Mouse (Mus musculus) lung, embryonic 16.5 days (tissue): Measurements from ENCODE around the gene Gpr61. TPM values are rescaled to one million over a fixed set of nuclear protein-coding genes. Genes with fewer than 3 reads are reported as not detected.

Experiments
- ATAC-seq: fragments of 200-750 bp; cut with Nextera tagmentation; 2 replicates; pipeline ENCODE4 v1.8.0; 2017; ENCODE audit warnings: low read depth, mild to moderate bottlenecking, moderate library complexity
- H3K27ac ChIP-seq: fragments of 300-500 bp; sonication (generic); 2 replicates; pipeline ENCODE4 v1.5.1; 2014; ENCODE audit warnings: mild to moderate bottlenecking, control low read depth, low read length
- H3K27me3 ChIP-seq: fragments of 300-500 bp; sonication (generic); 2 replicates; pipeline ENCODE4 v1.6.1; 2014; ENCODE audit warnings: low read depth, low read length, mixed read lengths; ENCODE audit not compliant: control insufficient read depth, insufficient read depth
- H3K36me3 ChIP-seq: fragments of 300-500 bp; sonication (generic); 2 replicates; pipeline ENCODE4 v1.6.1; 2014; ENCODE audit warnings: low read length; ENCODE audit not compliant: control insufficient read depth, insufficient read depth
- H3K4me1 ChIP-seq: fragments of 300-500 bp; sonication (generic); replicated peaks from 2 replicates; pipeline ENCODE4 v1.6.1; 2014; ENCODE audit warnings: low read length, mixed read lengths; ENCODE audit not compliant: control insufficient read depth, insufficient read depth
- H3K4me2 ChIP-seq: fragments of 300-500 bp; sonication (generic); 2 replicates; pipeline ENCODE4 v1.6.1; 2014; ENCODE audit warnings: low read depth, low read length, control low read depth
- H3K4me3 ChIP-seq: fragments of 300-500 bp; sonication (generic); 2 replicates; pipeline ENCODE4 v1.5.1; 2014; ENCODE audit warnings: mild to moderate bottlenecking, low read length, control low read depth
- H3K9ac ChIP-seq: fragments of 300-500 bp; sonication (generic); 2 replicates; pipeline ENCODE4 v1.6.1; 2014; ENCODE audit warnings: low read length, control low read depth
- H3K9me3 ChIP-seq: fragments of 300-500 bp; sonication (generic); 2 replicates; pipeline ENCODE4 v1.6.1; 2016; ENCODE audit warnings: low read length; ENCODE audit not compliant: control insufficient read depth
- WGBS: fragments of 180-500 bp; shearing (Covaris S2); extraction: QIAGEN DNeasy Blood & Tissue Kit; methylation state at CpG from one replicate; pipeline ENCODE4 v1.1.7; 2014; 5-methylcytosine and 5-hydroxymethylcytosine counted together
- polyA plus RNA-seq: library from polyadenylated mRNA; unstranded; fragments of >200 nt; fragmentation: Nextera tagmentation; extraction: Ambion mirVana; gene quantifications from 2 replicates; pipeline ENCODE4 v1.2.1, GENCODE M21; 2015

The Gpr61 gene
- polyA plus RNA-seq, 1 experiment from 2014 or later = 0.04 TPM

DNA sequence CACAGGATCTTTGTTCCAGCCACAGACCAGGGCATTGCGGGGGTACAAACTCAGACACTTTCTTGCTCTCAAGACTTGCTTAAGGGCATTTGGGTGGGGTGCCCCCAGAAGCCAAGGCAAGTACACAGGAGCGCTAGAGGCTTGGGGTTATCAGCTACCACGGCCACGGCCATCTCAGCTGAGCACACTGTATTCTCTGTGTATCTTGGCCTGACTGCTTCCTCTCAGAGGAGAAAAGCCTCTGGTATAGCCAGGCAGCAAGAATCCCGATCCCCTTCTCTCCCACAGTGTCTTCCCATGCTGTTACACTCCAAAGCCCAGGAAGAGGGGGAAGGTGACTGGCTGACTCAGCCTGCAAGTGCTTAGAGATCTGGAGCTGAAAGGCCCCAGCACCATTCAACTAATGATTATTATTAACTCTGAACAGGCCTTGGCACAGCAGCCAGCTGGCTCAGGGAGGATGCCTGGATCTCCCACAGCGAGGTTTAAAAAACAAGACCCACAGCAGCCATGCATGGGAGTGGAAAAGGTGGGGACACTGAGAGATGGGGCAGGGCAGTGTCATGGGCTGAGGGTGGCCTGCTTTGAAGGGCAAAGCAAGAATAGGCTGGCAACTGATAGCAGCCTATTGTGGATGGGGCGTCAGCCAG lies 41.4 kb upstream of the Gpr61 start:
- H3K9ac ChIP-seq = no peak overlapping the region
- 78% methylated on average over 7 of the region's 7 CpGs for WGBS
- no peak for ATAC-seq
- H3K4me3 ChIP-seq = no peak overlapping the region
- no peak overlapping the region for H3K4me2 ChIP-seq
- no peaks in the 10 kb centered on the region for H3K36me3 ChIP-seq
- no peak overlapping the region for H3K27ac ChIP-seq
- H3K27me3 ChIP-seq = no peaks in the 10 kb centered on the region
- H3K4me1 ChIP-seq = peaks cover 13% of the 10 kb centered on the region
- no peaks in the 10 kb centered on the region for H3K9me3 ChIP-seq

DNA sequence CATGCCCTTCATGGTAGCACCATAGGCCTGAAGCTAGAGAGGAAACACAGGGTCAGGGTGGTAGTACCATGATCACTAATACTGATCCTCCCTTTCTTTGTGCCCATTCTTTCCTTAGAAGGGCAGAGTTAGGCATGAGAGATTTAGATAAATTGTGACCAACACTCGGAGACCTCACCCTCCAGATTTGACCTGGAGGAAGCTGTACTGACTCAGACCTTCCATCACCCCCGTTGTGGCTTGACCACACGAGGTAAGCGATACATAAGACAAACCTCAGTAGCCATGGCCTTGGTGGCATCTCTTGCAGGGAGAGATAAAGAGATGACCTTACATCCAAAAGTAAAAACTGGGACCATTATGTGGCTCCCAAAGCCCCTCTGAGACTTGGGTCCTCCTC lies 40.6 kb upstream of the Gpr61 start:
- no peaks in the 10 kb centered on the region for H3K27me3 ChIP-seq
- no peak overlapping the region for H3K4me2 ChIP-seq
- H3K27ac ChIP-seq = no peak overlapping the region
- no peaks in the 10 kb centered on the region for H3K36me3 ChIP-seq
- H3K4me1 ChIP-seq = peaks cover 13% of the 10 kb centered on the region
- no peak overlapping the region for H3K9ac ChIP-seq
- ATAC-seq = no peak
- no peaks in the 10 kb centered on the region for H3K9me3 ChIP-seq
- WGBS = 77% methylated on average over 4 of the region's 4 CpGs
- no peak overlapping the region for H3K4me3 ChIP-seq

DNA sequence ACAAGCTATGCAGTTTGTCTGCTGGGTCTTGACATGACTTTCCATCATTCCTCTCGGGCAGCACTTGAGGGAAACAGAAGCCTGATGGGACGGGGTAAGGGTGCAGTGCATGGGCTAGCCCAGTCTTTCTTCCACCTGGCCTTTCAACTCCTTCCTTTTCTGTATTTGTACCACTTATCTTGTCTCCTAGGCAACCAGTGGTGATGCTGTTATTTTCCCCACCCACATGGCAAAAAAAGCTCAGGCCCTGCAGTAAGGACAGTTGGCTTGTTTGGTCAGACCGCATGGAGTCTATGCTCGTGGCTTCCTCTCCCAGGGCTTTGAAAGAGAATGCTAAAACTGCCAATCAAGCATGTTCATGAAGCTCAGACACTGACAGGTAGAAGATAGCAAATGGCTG lies 39.0 kb upstream of the Gpr61 start:
- no peak for ATAC-seq
- 61% methylated on average over 4 of the region's 4 CpGs for WGBS
- no peak overlapping the region for H3K4me3 ChIP-seq
- no peaks in the 10 kb centered on the region for H3K27me3 ChIP-seq
- H3K36me3 ChIP-seq = no peaks in the 10 kb centered on the region
- H3K4me1 ChIP-seq = peaks cover 17% of the 10 kb centered on the region
- no peak overlapping the region for H3K9ac ChIP-seq
- H3K4me2 ChIP-seq = no peak overlapping the region
- no peak overlapping the region for H3K27ac ChIP-seq
- H3K9me3 ChIP-seq = no peaks in the 10 kb centered on the region

DNA sequence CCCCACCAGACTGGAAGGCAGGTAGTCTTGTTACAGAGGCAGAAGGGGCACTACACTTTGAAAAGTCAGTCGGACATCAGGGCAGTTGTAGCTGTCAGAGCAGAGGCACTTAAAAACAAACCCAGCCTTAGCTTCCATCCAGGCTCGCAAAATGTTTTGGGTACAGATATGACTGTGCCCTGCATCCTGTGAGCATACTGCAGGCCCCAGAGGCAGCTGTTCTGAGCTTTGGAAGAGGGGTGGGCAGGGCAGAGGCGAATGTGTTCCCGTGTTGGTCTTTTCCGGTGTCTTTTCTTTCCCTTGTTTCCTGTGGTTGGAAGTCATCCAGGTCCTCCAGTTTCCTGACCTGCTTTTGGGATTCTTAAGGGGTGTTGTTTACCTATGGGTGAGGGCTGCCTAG lies 35.2 kb upstream of the Gpr61 start:
- peak overlapping the region; percentile 46 for H3K9ac ChIP-seq
- 14% methylated on average over 5 of the region's 5 CpGs for WGBS
- 0 out of 2 replicates have a peak overlapping the region, but pooled peaks have one; percentile 0 for H3K4me3 ChIP-seq
- H3K36me3 ChIP-seq = no peaks in the 10 kb centered on the region
- no peaks in the 10 kb centered on the region for H3K9me3 ChIP-seq
- peaks cover 16% of the 10 kb centered on the region for H3K4me1 ChIP-seq
- H3K27ac ChIP-seq = no peak overlapping the region
- H3K27me3 ChIP-seq = 0 out of 2 replicates have a peak, but pooled peaks cover 3% of the 10 kb centered on the region
- peak overlapping the region; percentile 26 for H3K4me2 ChIP-seq
- ATAC-seq = no peak

DNA sequence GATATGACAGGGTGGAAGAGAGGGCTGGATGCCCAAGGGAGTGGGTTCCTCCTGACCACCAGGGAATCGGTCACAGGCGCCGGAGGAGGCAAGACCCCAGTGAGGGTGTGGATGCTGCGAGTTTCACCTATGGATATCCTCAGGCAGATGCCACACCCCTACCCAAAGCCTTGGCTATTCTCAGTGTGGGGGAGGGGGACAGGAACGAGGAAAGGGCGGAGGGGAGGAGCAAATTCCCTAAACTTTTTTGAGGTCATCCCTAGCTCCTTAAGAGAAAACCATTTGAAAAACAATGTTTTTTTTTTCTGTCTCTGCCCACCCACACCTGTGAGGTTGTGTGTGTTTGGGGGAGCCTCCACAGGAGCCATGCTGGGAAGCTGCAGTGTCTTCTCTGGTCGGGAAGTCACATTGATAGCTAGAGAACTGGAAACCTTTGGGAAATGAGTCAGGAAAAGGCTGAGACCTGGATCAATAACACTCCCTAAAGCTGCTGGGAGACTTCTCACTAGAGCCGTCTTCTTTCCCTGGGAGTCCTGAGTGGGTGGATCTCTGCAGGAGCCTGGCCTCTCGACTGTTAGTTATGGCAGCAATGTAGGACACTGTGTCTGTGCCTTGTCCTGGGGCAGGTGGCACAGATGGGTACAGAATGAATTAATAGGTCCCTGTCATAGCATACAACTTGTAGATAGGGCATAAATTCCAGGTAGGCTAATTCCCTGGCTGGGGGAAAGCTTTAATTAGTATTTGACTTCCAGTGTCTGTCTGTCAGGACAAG lies 34.2 kb upstream of the Gpr61 start:
- Histone ChIP-seq H3K4me2 (no peak overlapping the region), H3K4me1 (peaks cover 16% of the 10 kb centered on the region), H3K27ac (no peak overlapping the region), H3K36me3 (no peaks in the 10 kb centered on the region), H3K9ac (no peak overlapping the region), H3K27me3 (0 out of 2 replicates have a peak, but pooled peaks cover 3% of the 10 kb centered on the region), H3K4me3 (no peak overlapping the region), H3K9me3 (no peaks in the 10 kb centered on the region)
- WGBS = 65% methylated on average over 9 of the region's 9 CpGs
- no peak for ATAC-seq

DNA sequence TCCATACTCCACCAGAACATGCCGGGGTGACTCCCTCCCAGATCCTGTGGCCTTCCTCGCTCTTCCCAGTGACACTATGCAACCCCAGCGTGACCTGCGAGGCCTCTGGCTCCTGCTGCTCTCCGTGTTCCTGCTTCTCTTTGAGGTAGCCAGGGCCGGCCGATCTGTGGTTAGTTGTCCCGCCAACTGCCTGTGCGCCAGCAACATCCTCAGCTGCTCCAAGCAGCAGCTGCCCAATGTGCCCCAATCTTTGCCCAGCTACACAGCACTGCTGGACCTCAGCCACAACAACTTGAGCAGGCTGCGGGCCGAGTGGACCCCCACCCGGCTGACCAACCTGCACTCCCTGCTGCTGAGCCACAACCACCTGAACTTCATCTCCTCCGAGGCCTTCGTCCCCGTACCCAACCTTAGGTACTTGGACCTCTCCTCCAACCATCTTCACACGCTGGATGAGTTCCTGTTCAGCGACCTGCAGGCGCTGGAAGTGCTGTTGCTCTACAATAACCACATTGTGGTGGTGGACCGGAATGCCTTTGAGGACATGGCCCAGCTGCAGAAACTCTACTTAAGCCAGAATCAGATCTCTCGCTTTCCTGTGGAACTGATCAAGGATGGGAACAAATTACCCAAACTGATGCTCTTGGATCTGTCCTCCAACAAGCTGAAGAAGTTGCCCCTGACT lies 32.6 kb upstream of the Gpr61 start:
- 0 out of 2 replicates have a peak, but pooled peaks have one; percentile 7 for ATAC-seq

DNA sequence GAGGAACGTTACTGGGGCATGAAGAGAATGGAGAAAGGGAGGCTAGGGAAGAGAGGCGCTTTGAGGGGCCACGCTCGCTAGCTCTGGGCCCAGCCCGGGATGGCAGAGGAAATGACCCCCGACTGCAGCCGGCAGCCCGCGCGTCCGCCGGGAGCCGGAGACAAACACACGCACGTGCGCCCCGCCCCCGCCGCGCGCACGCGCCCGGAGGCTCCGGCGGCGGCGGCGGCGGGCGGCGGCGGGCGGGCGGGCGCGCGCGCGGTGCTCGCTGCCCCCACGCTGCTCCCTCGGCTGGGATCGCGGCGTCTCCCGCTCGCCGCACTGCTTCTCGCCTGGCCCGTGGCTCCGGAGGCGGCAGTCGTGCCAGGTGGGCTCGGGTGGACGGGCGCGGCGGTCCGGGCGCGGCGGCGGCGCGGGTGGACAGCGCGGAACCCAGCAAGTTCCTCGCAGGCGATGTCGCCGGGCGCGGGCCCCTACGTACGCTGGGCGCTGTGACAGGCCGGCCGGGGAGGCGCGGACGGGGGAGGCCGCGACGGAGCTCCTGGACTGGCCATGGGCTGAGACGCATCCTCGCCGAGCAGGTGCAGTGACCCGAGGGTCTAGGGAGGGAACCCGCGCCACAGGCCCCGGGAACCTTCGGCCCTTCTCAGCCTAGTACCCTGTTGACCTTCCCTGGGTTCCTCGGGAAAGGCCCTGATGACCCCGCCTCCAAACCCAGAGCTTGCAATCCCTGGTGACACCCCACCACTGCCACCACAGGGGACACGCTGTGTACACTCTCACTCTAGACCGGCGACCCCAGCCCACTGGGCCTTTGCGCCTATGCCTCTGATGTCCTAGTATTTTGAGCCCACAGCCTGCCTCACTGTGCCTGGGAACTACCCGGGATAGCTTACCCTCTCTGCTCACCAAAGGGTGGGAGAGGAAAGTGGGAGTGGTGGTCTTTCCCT lies 31.7 kb upstream of the Gpr61 start, which contains the start of gene Amigo1:
Gene Amigo1, plus strand, starts transcription at position 238 of the 950 bp plus-strand sequence.
- WGBS = 3% methylated on average over 44 of the region's 100 CpGs
- peak; percentile 78 for ATAC-seq

More for the DNA sequence above, 32.6 kb upstream of the Gpr61 start:
- WGBS = 59% methylated on average over 20 of the region's 20 CpGs
- Histone ChIP-seq H3K9ac (peak overlapping the region; percentile 71), H3K4me2 (peak overlapping the region; percentile 94; the same call in 1 of the 2 replicates), H3K4me3 (peak overlapping the region; percentile 55; the same call in 1 of the 2 replicates), H3K9me3 (no peaks in the 10 kb centered on the region), H3K27ac (no peak overlapping the region), H3K36me3 (no peaks in the 10 kb centered on the region), H3K4me1 (peaks cover 16% of the 10 kb centered on the region), H3K27me3 (0 out of 2 replicates have a peak, but pooled peaks cover 3% of the 10 kb centered on the region)

DNA sequence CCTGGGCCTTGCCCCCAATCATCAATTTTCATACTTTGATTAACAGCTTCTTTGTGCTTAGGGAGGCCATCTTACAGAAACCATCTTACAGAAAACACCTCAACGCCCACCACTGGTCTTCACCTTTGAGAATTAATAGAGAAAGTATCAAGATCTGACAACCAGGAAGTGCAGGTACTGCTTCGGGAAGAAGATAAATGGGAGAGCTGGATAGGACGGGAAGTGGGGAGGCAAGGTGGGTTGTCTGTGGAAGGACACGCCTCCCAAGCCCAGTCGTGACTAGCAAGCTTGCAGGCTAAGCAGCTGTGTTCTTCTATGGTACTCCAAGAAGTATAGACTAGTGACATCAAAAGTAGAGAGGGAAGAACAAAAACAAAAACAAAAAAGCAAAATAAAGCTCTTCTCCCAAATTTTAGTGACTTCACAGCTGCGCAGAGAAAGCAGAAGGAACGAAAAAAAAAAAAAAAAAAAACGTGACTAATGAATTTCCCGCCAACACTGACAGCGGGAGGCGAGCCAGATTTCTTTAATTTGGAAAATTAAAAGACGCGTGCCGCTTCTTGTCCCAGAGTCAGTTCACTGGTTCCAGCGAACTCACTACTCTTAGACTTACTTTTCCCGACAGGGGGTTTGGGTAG lies 30.9 kb upstream of the Gpr61 start:
- Histone ChIP-seq H3K4me2 (peak overlapping the region; percentile 94), H3K9ac (peak overlapping the region; percentile 71; the same call in 1 of the 2 replicates), H3K36me3 (no peaks in the 10 kb centered on the region), H3K27me3 (0 out of 2 replicates have a peak, but pooled peaks cover 3% of the 10 kb centered on the region), H3K4me1 (peaks cover 16% of the 10 kb centered on the region), H3K4me3 (peak overlapping the region; percentile 55), H3K9me3 (no peaks in the 10 kb centered on the region), H3K27ac (no peak overlapping the region)
- ATAC-seq = no peak
- 3% methylated on average over 16 of the region's 16 CpGs for WGBS

More for the DNA sequence above, 31.7 kb upstream of the Gpr61 start, which contains the start of gene Amigo1:
- Histone ChIP-seq H3K4me2 (peak within 1 kb of the TSS; percentile 94), H3K27ac (no peak within 1 kb of the TSS), H3K27me3 (0 out of 2 replicates have a peak, but pooled peaks cover 3% of the 10 kb centered on the region), H3K36me3 (no peaks in the 10 kb centered on the region), H3K4me1 (peaks cover 16% of the 10 kb centered on the region), H3K9ac (peak within 1 kb of the TSS; percentile 71), H3K9me3 (no peaks in the 10 kb centered on the region), H3K4me3 (peak within 1 kb of the TSS; percentile 55)
